Mouse (Mus musculus) subcutaneous adipose tissue, adult 2 months (tissue): ENCODE measurements around the gene Pdcd1lg2. TPM values are rescaled to one million over a fixed set of nuclear protein-coding genes. Genes with fewer than 3 reads are reported as not detected.

Experiments
- polyA plus RNA-seq: library from polyadenylated mRNA; depleted of rRNA; stranded (reverse); fragments of >200 nt; gene quantifications from 2 replicates; pipeline ENCODE4 v1.2.3, GENCODE M21; 2012; ENCODE audit warnings: low replicate concordance; rRNA removed

Pdcd1lg2 gene
- 0.06 and 0.14 TPM in 2 replicates for polyA plus RNA-seq

GRCm38 (mm10) chr19:29410619-29411018 lies at the start of gene Pdcd1lg2:
Pdcd1lg2 (plus strand) TSS chr19:29410919.

GRCm38 (mm10) chr19:29366969-29367622 lies 43.6 kb upstream of the Pdcd1lg2 start, which contains the start of the genes Plgrkt and Cd274:
Plgrkt (minus strand) TSS chr19:29367390.
Cd274 (plus strand) TSS chr19:29367455.

Other genes starting within 250 kb of the Pdcd1lg2 start
- gene Jak2, start 159.1 kb upstream of the Pdcd1lg2 start, polyA plus RNA-seq, result 7.7 and 20.4 TPM in 2 replicates
- gene Insl6, start 85.6 kb upstream of the Pdcd1lg2 start, polyA plus RNA-seq, result 5.8 and 6.0 TPM in 2 replicates
- 0.60 TPM in 1 of 2 replicates, not detected in the other for gene Rln1, start 76.2 kb upstream of the Pdcd1lg2 start, polyA plus RNA-seq
- gene Plgrkt, start 43.5 kb upstream of the Pdcd1lg2 start, polyA plus RNA-seq, result 44.1 and 73.9 TPM in 2 replicates
- 5.5 and 16.3 TPM in 2 replicates for gene Cd274, start 43.5 kb upstream of the Pdcd1lg2 start, polyA plus RNA-seq
- 23.5 and 26.0 TPM in 2 replicates for gene Ric1, start 111.4 kb downstream of the Pdcd1lg2 start, polyA plus RNA-seq
- 45.1 and 67.4 TPM in 2 replicates for gene Ermp1, start 237.5 kb downstream of the Pdcd1lg2 start, polyA plus RNA-seq